ENCODE assay signal across 15 mouse cellular contexts in the genomic region with DNA sequence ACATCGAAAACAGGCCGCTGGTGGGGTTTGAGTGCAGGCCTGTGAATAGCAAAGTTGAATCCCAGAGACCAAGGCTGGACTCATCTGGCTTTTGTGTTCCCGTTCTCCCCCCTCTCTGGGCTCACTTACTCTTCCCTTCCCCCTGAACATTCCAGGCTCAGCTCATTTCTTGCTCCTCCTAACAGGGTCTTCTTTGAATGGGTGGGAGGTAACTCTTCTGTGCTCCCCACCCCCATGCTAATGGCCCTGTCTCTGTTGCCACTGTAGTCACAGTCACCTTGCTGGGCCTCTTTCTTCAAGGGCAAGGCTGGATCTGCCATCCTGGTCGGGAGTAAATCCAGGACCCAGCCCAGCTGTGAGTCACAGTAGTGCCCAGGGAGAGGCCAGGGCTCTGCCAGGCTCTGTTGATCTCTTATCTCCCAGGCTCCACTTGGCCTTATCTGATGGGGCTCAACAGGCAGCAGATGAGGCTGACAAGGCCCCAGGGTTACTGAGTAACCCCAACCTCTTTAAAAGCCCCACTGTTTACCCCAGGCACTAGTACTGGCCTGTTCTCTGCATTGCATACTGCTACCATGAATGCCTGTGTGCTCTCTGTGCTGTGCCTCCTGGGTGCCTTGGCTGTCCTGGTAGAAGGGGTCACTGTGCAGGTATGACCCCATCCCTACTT. TPM values are rescaled to one million over a fixed set of nuclear protein-coding genes. Genes with fewer than 3 reads are reported as not detected.
DNase-seq lines count a peak whose midpoint lies in the region; ATAC-seq lines count a peak whose summit lies in the region.
"Had no signal": no experiment of that assay in that cellular context is flagged by ENCODE, and none has a peak within 500 bp of the region (broad histone marks: within the 10 kb centered on the region; RNA-seq: fewer than 3 reads in every experiment).

Gene Guca2a, plus strand, starts transcription at position 529 of the 670 bp plus-strand sequence.

- H3K27ac ChIP-seq in heart, embryonic 16.5 days (ENCODE audit: low read length) = no peak within 1 kb of the TSS
- peak within 1 kb of the TSS; percentile 58; the same call in 1 of the 2 replicates for H3K27ac ChIP-seq in kidney, embryonic 16.5 days (ENCODE audit: low read length)
- H3K27ac ChIP-seq: embryonic facial prominence, embryonic 12.5 days; layer of hippocampus, adult 2 months; limb, embryonic 15.5 days had no signal

- H3K4me2 ChIP-seq in heart, embryonic 16.5 days (ENCODE audit: low read depth, low read length) = no peak within 1 kb of the TSS
- no peak within 1 kb of the TSS for H3K4me2 ChIP-seq in kidney, embryonic 16.5 days (replicated peaks; ENCODE audit: low read depth, low read length)
- H3K4me2 ChIP-seq: embryonic facial prominence, embryonic 12.5 days; limb, embryonic 15.5 days had no signal

- 0 out of 2 replicates have a peak within 1 kb of the TSS, but pooled peaks have one; percentile 13 for H3K9ac ChIP-seq in heart, embryonic 16.5 days (ENCODE audit: low read length)
- no peak within 1 kb of the TSS for H3K9ac ChIP-seq in kidney, embryonic 16.5 days (replicated peaks; ENCODE audit: low read length)
- H3K9ac ChIP-seq: embryonic facial prominence, embryonic 12.5 days; limb, embryonic 15.5 days had no signal

- ATAC-seq in heart, embryonic 16.5 days (replicated peaks; ENCODE audit: extremely low read depth, insufficient read depth, low FRiP score) = no peak
- peak; percentile 78 for ATAC-seq in kidney, embryonic 16.5 days (ENCODE audit: low FRiP score, low TSS enrichment)
- ATAC-seq: forebrain, embryonic 16.5 days had no signal

- peaks cover 43% of the 10 kb centered on the region for H3K4me1 ChIP-seq in heart, embryonic 16.5 days (ENCODE audit: control insufficient read depth, insufficient read depth, low read length)
- peaks cover 4% of the 10 kb centered on the region; the same call in 1 of the 2 replicates for H3K4me1 ChIP-seq in kidney, embryonic 16.5 days (ENCODE audit: insufficient read depth, low read length)
- H3K4me1 ChIP-seq: embryonic facial prominence, embryonic 12.5 days had no signal

- 57% methylated on average over 4 of the region's 4 CpGs for WGBS in heart, embryonic 16.5 days
- WGBS in kidney, embryonic 16.5 days = 61% methylated on average over 4 of the region's 4 CpGs

- no peaks in the 10 kb centered on the region for H3K9me3 ChIP-seq in heart, embryonic 16.5 days (replicated peaks; ENCODE audit: control insufficient read depth, low read length)
- no peaks in the 10 kb centered on the region for H3K9me3 ChIP-seq in kidney, embryonic 16.5 days (ENCODE audit: low read length)
- H3K9me3 ChIP-seq: embryonic facial prominence, embryonic 12.5 days; limb, embryonic 15.5 days had no signal

- intact Hi-C loops in heart, postnatal 10 days (cut with DNase I) = no loop called here
- intact Hi-C loops in left cerebral cortex, postnatal 25 days (cut with DNase I) = no loop called here

- DNase-seq in heart, postnatal 10 days = no peak
- DNase-seq in urinary bladder, postnatal 14 days (ENCODE audit: low spot score) = peak; percentile 78
- no peak for DNase-seq in urinary bladder, postnatal 10 days (ENCODE audit: low spot score)
- DNase-seq in cerebellum, adult 11 months = no peak
- no peak for DNase-seq in cerebellum, postnatal 36 days
- DNase-seq in left cerebral cortex, postnatal 25 days (ENCODE audit: low spot score in 2 of 2) = no peak
- DNase-seq: cerebellum, adult 18-20 months had no signal

- no peak within 1 kb of the TSS for H3K4me3 ChIP-seq in heart, embryonic 16.5 days (ENCODE audit: low read length)
- H3K4me3 ChIP-seq in kidney, embryonic 16.5 days (ENCODE audit: low read length) = no peak within 1 kb of the TSS
- H3K4me3 ChIP-seq: embryonic facial prominence, embryonic 12.5 days; layer of hippocampus, adult 2 months; limb, embryonic 15.5 days had no signal

- no peaks in the 10 kb centered on the region for H3K36me3 ChIP-seq in heart, embryonic 16.5 days (ENCODE audit: control insufficient read depth, insufficient read depth)
- no peaks in the 10 kb centered on the region for H3K36me3 ChIP-seq in kidney, embryonic 16.5 days (ENCODE audit: insufficient read depth, low read length)
- H3K36me3 ChIP-seq: limb, embryonic 15.5 days had no signal

- H3K27me3 ChIP-seq in heart, embryonic 16.5 days (ENCODE audit: control insufficient read depth, insufficient read depth, low read length) = no peaks in the 10 kb centered on the region
- H3K27me3 ChIP-seq in kidney, embryonic 16.5 days (ENCODE audit: insufficient read depth, low read length) = no peaks in the 10 kb centered on the region
- H3K27me3 ChIP-seq: embryonic facial prominence, embryonic 12.5 days; limb, embryonic 15.5 days had no signal

RNA-seq across cellular contexts. Expression of gene Guca2a, which starts in this region (rescaled TPM):
- 1.5 TPM in 1 of 2 replicates, not detected in the other for polyA plus RNA-seq in heart, embryonic 16.5 days (2015; fragmentation: Nextera tagmentation; extraction: Ambion mirVana)
- not detected for total RNA-seq in heart, postnatal 10 days (2021)
- polyA plus RNA-seq in kidney, embryonic 16.5 days (2015; fragmentation: Nextera tagmentation; extraction: Ambion mirVana) = 11.4 and 13.4 TPM in 2 replicates
- total RNA-seq in left cerebral cortex, postnatal 25 days (2021) = not detected
- total RNA-seq: layer of hippocampus, adult 2 months; monocyte, adult 5-6 weeks had no signal
- polyA plus RNA-seq: embryonic facial prominence, embryonic 12.5 days; forebrain, embryonic 16.5 days; heart, embryonic 14.5 days; limb, embryonic 15.5 days had no signal
